Mouse (Mus musculus): ENCODE results near the gene Pknox2. TPM values are rescaled to one million over a fixed set of nuclear protein-coding genes. Genes with fewer than 3 reads are reported as not detected.

Pknox2 gene
- polyA plus RNA-seq, 1 experiment from 2014 or later: 44.7 TPM

GRCm38 (mm10) chr9:36848661-36849060 is 298.5 kb downstream of the Pknox2 start:
- H3K27me3 ChIP-seq: no peaks in the 10 kb centered on the region
- H3K9ac ChIP-seq: no peak overlapping the region
- 82% methylated on average over 2 of the region's 2 CpGs for WGBS
- H3K4me2 ChIP-seq: no peak overlapping the region
- no peak for ATAC-seq (ENCODE audit: low FRiP score)
- no peaks in the 10 kb centered on the region for H3K4me1 ChIP-seq (replicated peaks)
- no peak overlapping the region for H3K27ac ChIP-seq
- no peaks in the 10 kb centered on the region for H3K9me3 ChIP-seq
- H3K4me3 ChIP-seq: no peak overlapping the region
- peaks cover 85% of the 10 kb centered on the region for H3K36me3 ChIP-seq

- Histone ChIP-seq H3K4me3 (no peak overlapping the region), H3K4me2 (no peak overlapping the region), H3K9me3 (no peaks in the 10 kb centered on the region), H3K9ac (no peak overlapping the region), H3K27ac (no peak overlapping the region), H3K4me1 (replicated peaks) (no peaks in the 10 kb centered on the region; the same call in 1 of the 2 replicates), H3K27me3 (no peaks in the 10 kb centered on the region), H3K36me3 (peaks cover 76% of the 10 kb centered on the region)
- ATAC-seq (ENCODE audit: low FRiP score): no peak
- WGBS: 52% methylated on average over 4 of the region's 4 CpGs
Measured at GRCm38 (mm10) chr9:36846346-36846745, 300.9 kb downstream of the Pknox2 start.

Other genes starting within 250 kb of the Pknox2 start
- gene Tmem218, start 60.8 kb upstream of the Pknox2 start, polyA plus RNA-seq (2015; fragmentation: Nextera tagmentation; extraction: Ambion mirVana): 10.9 and 11.1 TPM in 2 replicates
- gene Slc37a2, start 108.3 kb upstream of the Pknox2 start, polyA plus RNA-seq (2015; fragmentation: Nextera tagmentation; extraction: Ambion mirVana): 1.0 and 1.7 TPM in 2 replicates
- 8.0 TPM in 2 replicates for gene Ccdc15, start 201.0 kb upstream of the Pknox2 start, polyA plus RNA-seq (2015; fragmentation: Nextera tagmentation; extraction: Ambion mirVana)
- 5.4 and 7.4 TPM in 2 replicates for gene Hepacam, start 219.9 kb upstream of the Pknox2 start, polyA plus RNA-seq (2015; fragmentation: Nextera tagmentation; extraction: Ambion mirVana)